Mouse (Mus musculus) hindbrain, embryonic 14.5 days (tissue): Measurements from ENCODE around the gene Plcb2. TPM values are rescaled to one million over a fixed set of nuclear protein-coding genes. Genes with fewer than 3 reads are reported as not detected.

ENCODE experiments used
- ATAC-seq: fragments of 200-750 bp; cut with Nextera tagmentation; 2 replicates; pipeline ENCODE4 v1.8.0; 2017; ENCODE audit warnings: moderate number of reproducible peaks, mild to moderate bottlenecking, moderate TSS enrichment, moderate library complexity; ENCODE audit not compliant: low FRiP score
- DNase-seq: peaks from one replicate; pipeline ENCODE4 v3.0.0-alpha.2; 2015; ENCODE audit warnings: low spot score
- H3K27ac ChIP-seq: fragments of 300-500 bp; sonication (generic); 2 replicates; pipeline ENCODE4 v1.5.1; 2014; ENCODE audit warnings: mild to moderate bottlenecking, moderate library complexity
- H3K27me3 ChIP-seq: fragments of 300-500 bp; sonication (generic); 2 replicates; pipeline ENCODE4 v1.6.1; 2014; ENCODE audit warnings: mild to moderate bottlenecking, low read length, mixed read lengths; ENCODE audit not compliant: control insufficient read depth, insufficient read depth
- H3K36me3 ChIP-seq: fragments of 300-500 bp; sonication (generic); replicated peaks from 2 replicates; pipeline ENCODE4 v1.6.1; 2014; ENCODE audit not compliant: control insufficient read depth, insufficient read depth
- H3K4me1 ChIP-seq: fragments of 300-500 bp; sonication (generic); replicated peaks from 2 replicates; pipeline ENCODE4 v1.6.1; 2014; ENCODE audit warnings: antibody characterized with exemption, low read length, mixed read lengths; ENCODE audit not compliant: control insufficient read depth, insufficient read depth
- H3K4me2 ChIP-seq: fragments of 300-500 bp; sonication (generic); replicated peaks from 2 replicates; pipeline ENCODE4 v1.6.1; 2014; ENCODE audit warnings: mild to moderate bottlenecking, moderate library complexity
- H3K4me3 ChIP-seq: fragments of 300-500 bp; sonication (generic); replicated peaks from 2 replicates; pipeline ENCODE4 v1.5.1; 2014; ENCODE audit warnings: mild to moderate bottlenecking, low read length
- H3K9ac ChIP-seq: fragments of 300-500 bp; sonication (generic); 2 replicates; pipeline ENCODE4 v1.6.1; 2014
- H3K9me3 ChIP-seq: fragments of 300-500 bp; sonication (generic); 2 replicates; pipeline ENCODE4 v1.6.1; 2016; ENCODE audit warnings: low read length; ENCODE audit not compliant: control insufficient read depth
- WGBS: fragments of 180-500 bp; shearing (Covaris S2); extraction: QIAGEN DNeasy Blood & Tissue Kit; methylation state at CpG from one replicate; pipeline ENCODE4 v1.1.7; 2014; 5-methylcytosine and 5-hydroxymethylcytosine counted together
- polyA plus RNA-seq: library from polyadenylated mRNA; unstranded; fragments of >200 nt; fragmentation: Nextera tagmentation; extraction: Ambion mirVana; gene quantifications from 2 replicates; pipeline ENCODE4 v1.2.1, GENCODE M21; 2014

The Plcb2 gene
- polyA plus RNA-seq, 1 experiment from 2014 or later, result 0.54 TPM

- Histone ChIP-seq H3K36me3 (no peaks in the 10 kb centered on the region; the same call in 1 of the 2 replicates), H3K4me3 (no peak overlapping the region), H3K4me1 (peaks cover 3% of the 10 kb centered on the region; the same call in 1 of the 2 replicates), H3K27ac (no peak overlapping the region), H3K9me3 (no peaks in the 10 kb centered on the region), H3K9ac (no peak overlapping the region), H3K27me3 (peaks cover 19% of the 10 kb centered on the region), H3K4me2 (no peak overlapping the region)
- peak; percentile 34; the same call in 1 of the 2 replicates for ATAC-seq
- no peak for DNase-seq
- 61% methylated on average over 8 of the region's 8 CpGs for WGBS
Measured at GRCm38 (mm10) chr2:118682544-118683260, 45.5 kb downstream of the Plcb2 start.

GRCm38 (mm10) chr2:118680926-118681325 is 47.3 kb downstream of the Plcb2 start:
- Histone ChIP-seq H3K27ac (no peak overlapping the region), H3K9ac (no peak overlapping the region), H3K36me3 (no peaks in the 10 kb centered on the region; the same call in 1 of the 2 replicates), H3K4me2 (no peak overlapping the region), H3K27me3 (peaks cover 35% of the 10 kb centered on the region), H3K4me1 (peaks cover 15% of the 10 kb centered on the region; the same call in 1 of the 2 replicates), H3K9me3 (no peaks in the 10 kb centered on the region), H3K4me3 (no peak overlapping the region)
- ATAC-seq (no peak), DNase-seq (no peak)
- WGBS, result 91% methylated on average over 6 of the region's 6 CpGs

GRCm38 (mm10) chr2:118679577-118679976 is 48.7 kb downstream of the Plcb2 start:
- Histone ChIP-seq H3K4me3 (no peak overlapping the region), H3K4me2 (no peak overlapping the region), H3K27me3 (peaks cover 49% of the 10 kb centered on the region), H3K9ac (no peak overlapping the region), H3K36me3 (no peaks in the 10 kb centered on the region; the same call in 1 of the 2 replicates), H3K4me1 (peaks cover 15% of the 10 kb centered on the region; the same call in 1 of the 2 replicates), H3K9me3 (no peaks in the 10 kb centered on the region), H3K27ac (no peak overlapping the region)
- no peak for DNase-seq
- ATAC-seq, result no peak
- WGBS, result 71% methylated on average over 3 of the region's 3 CpGs

GRCm38 (mm10) chr2:118677817-118678216 is 50.4 kb downstream of the Plcb2 start:
- no peak for ATAC-seq
- H3K27ac ChIP-seq, result no peak overlapping the region
- H3K36me3 ChIP-seq, result no peaks in the 10 kb centered on the region; the same call in 1 of the 2 replicates
- WGBS, result 14% methylated on average over 4 of the region's 4 CpGs
- H3K4me1 ChIP-seq, result peaks cover 15% of the 10 kb centered on the region; the same call in 1 of the 2 replicates
- no peaks in the 10 kb centered on the region for H3K9me3 ChIP-seq
- H3K4me2 ChIP-seq, result peak overlapping the region; percentile 91
- 0 out of 2 replicates have a peak overlapping the region, but pooled peaks have one; percentile 65 for H3K9ac ChIP-seq
- H3K4me3 ChIP-seq, result peak overlapping the region; percentile 44
- no peak for DNase-seq
- peaks cover 66% of the 10 kb centered on the region for H3K27me3 ChIP-seq

- Histone ChIP-seq H3K4me2 (peak overlapping the region; percentile 91), H3K4me1 (peaks cover 15% of the 10 kb centered on the region; the same call in 1 of the 2 replicates), H3K27ac (no peak overlapping the region), H3K4me3 (peak overlapping the region; percentile 44), H3K9ac (peak overlapping the region; percentile 65), H3K36me3 (no peaks in the 10 kb centered on the region; the same call in 1 of the 2 replicates), H3K27me3 (peaks cover 73% of the 10 kb centered on the region), H3K9me3 (no peaks in the 10 kb centered on the region)
- ATAC-seq, result peak; percentile 56
- 1% methylated on average over 89 of the region's 89 CpGs for WGBS
- no peak for DNase-seq
Measured at GRCm38 (mm10) chr2:118676839-118677741, 51.1 kb downstream of the Plcb2 start.

- Histone ChIP-seq H3K36me3 (no peaks in the 10 kb centered on the region; the same call in 1 of the 2 replicates), H3K9ac (no peak overlapping the region), H3K4me2 (no peak overlapping the region), H3K27ac (no peak overlapping the region), H3K9me3 (no peaks in the 10 kb centered on the region), H3K4me3 (no peak overlapping the region), H3K4me1 (peaks cover 15% of the 10 kb centered on the region; the same call in 1 of the 2 replicates), H3K27me3 (peaks cover 77% of the 10 kb centered on the region)
- DNase-seq (no peak), ATAC-seq (no peak)
- WGBS, result 23% methylated on average over 7 of the region's 7 CpGs
Measured at GRCm38 (mm10) chr2:118674500-118674899, 53.7 kb downstream of the Plcb2 start.

- 28% methylated on average over 15 of the region's 15 CpGs for WGBS
- H3K4me1 ChIP-seq, result peaks cover 15% of the 10 kb centered on the region; the same call in 1 of the 2 replicates
- H3K27ac ChIP-seq, result no peak overlapping the region
- no peak for ATAC-seq
- H3K4me3 ChIP-seq, result no peak overlapping the region
- no peak overlapping the region for H3K4me2 ChIP-seq
- H3K9me3 ChIP-seq, result no peaks in the 10 kb centered on the region
- H3K27me3 ChIP-seq, result peaks cover 71% of the 10 kb centered on the region
- no peak overlapping the region for H3K9ac ChIP-seq
- no peak for DNase-seq
- H3K36me3 ChIP-seq, result no peaks in the 10 kb centered on the region
Measured at GRCm38 (mm10) chr2:118673686-118674465, 54.4 kb downstream of the Plcb2 start.

- no peaks in the 10 kb centered on the region for H3K36me3 ChIP-seq
- no peak overlapping the region for H3K4me2 ChIP-seq
- DNase-seq, result no peak
- H3K4me3 ChIP-seq, result no peak overlapping the region
- WGBS, result 81% methylated on average over 1 of the region's 1 CpGs
- H3K4me1 ChIP-seq, result peaks cover 2% of the 10 kb centered on the region
- peaks cover 51% of the 10 kb centered on the region for H3K27me3 ChIP-seq
- no peak for ATAC-seq
- no peak overlapping the region for H3K27ac ChIP-seq
- no peaks in the 10 kb centered on the region for H3K9me3 ChIP-seq
- H3K9ac ChIP-seq, result no peak overlapping the region
Measured at GRCm38 (mm10) chr2:118671728-118672127, 56.5 kb downstream of the Plcb2 start.
